Mouse (Mus musculus): Measurements from ENCODE around the gene Cacna2d4.
A peak's percentile ranks its signal among the peaks of the same experiment; 100 is the strongest.
"Not testable (repeated sequence)": the region's sequence is repeated elsewhere in the genome, so short reads cannot be mapped to it uniquely, and the experiment has no call there.

Cacna2d4 gene

GRCm38 (mm10) chr6:119350703-119351198 lies 114.4 kb downstream of the Cacna2d4 start:
- DNase-seq = no peak

GRCm38 (mm10) chr6:119351656-119352055 lies 115.3 kb downstream of the Cacna2d4 start:
- DNase-seq = no peak

GRCm38 (mm10) chr6:119352501-119352900 lies 116.2 kb downstream of the Cacna2d4 start:
- no peak for DNase-seq

GRCm38 (mm10) chr6:119358020-119358571 lies 121.8 kb downstream of the Cacna2d4 start:
- DNase-seq = no peak

GRCm38 (mm10) chr6:119360250-119360649 lies 123.9 kb downstream of the Cacna2d4 start:
- DNase-seq = not testable (repeated sequence)

- DNase-seq = no peak
Observed at GRCm38 (mm10) chr6:119360925-119361702, 124.8 kb downstream of the Cacna2d4 start.

GRCm38 (mm10) chr6:119363593-119363992 lies 127.3 kb downstream of the Cacna2d4 start:
- no peak for DNase-seq

GRCm38 (mm10) chr6:119366800-119367199 lies 130.5 kb downstream of the Cacna2d4 start:
- not testable (repeated sequence) for DNase-seq

GRCm38 (mm10) chr6:119367382-119367781 lies 131.1 kb downstream of the Cacna2d4 start:
- DNase-seq = no peak

GRCm38 (mm10) chr6:119371624-119372023 lies 135.3 kb downstream of the Cacna2d4 start:
- DNase-seq = no peak

GRCm38 (mm10) chr6:119372237-119372636 lies 135.9 kb downstream of the Cacna2d4 start:
- no peak for DNase-seq

- DNase-seq = no peak
Observed at GRCm38 (mm10) chr6:119373000-119373705, 136.8 kb downstream of the Cacna2d4 start.

GRCm38 (mm10) chr6:119375035-119375434 lies 138.7 kb downstream of the Cacna2d4 start:
- DNase-seq = no peak

- DNase-seq = no peak
Observed at GRCm38 (mm10) chr6:119377613-119378012, 141.3 kb downstream of the Cacna2d4 start.

- DNase-seq = no peak
Observed at GRCm38 (mm10) chr6:119378631-119379030, 142.3 kb downstream of the Cacna2d4 start.

GRCm38 (mm10) chr6:119385668-119386067 lies 149.3 kb downstream of the Cacna2d4 start:
- no peak for DNase-seq

GRCm38 (mm10) chr6:119386421-119386820 lies 150.1 kb downstream of the Cacna2d4 start:
- no peak for DNase-seq

GRCm38 (mm10) chr6:119386821-119387220 lies 150.5 kb downstream of the Cacna2d4 start:
- DNase-seq = no peak

- DNase-seq = peak; percentile 55
Observed at GRCm38 (mm10) chr6:119387801-119388649, 151.7 kb downstream of the Cacna2d4 start.

GRCm38 (mm10) chr6:119388650-119389012 lies 152.3 kb downstream of the Cacna2d4 start:
- DNase-seq = peak; percentile 97

- DNase-seq = no peak
Observed at GRCm38 (mm10) chr6:119389089-119389488, 152.8 kb downstream of the Cacna2d4 start.

GRCm38 (mm10) chr6:119390728-119391127 lies 154.4 kb downstream of the Cacna2d4 start:
- no peak for DNase-seq

GRCm38 (mm10) chr6:119392836-119393235 lies 156.5 kb downstream of the Cacna2d4 start:
- DNase-seq = no peak

All from kidney, postnatal 10 days (tissue).